Mouse (Mus musculus) 3134 (cell line): Measurements from ENCODE around the gene Inf2.

ENCODE experiments used
- DNase-seq: peaks from one replicate; pipeline ENCODE4 v3.0.0-alpha.2; 2011; ENCODE audit warnings: low spot score; ENCODE audit not compliant: insufficient read length; ENCODE audit errors: extremely low read depth

Inf2 gene

DNA sequence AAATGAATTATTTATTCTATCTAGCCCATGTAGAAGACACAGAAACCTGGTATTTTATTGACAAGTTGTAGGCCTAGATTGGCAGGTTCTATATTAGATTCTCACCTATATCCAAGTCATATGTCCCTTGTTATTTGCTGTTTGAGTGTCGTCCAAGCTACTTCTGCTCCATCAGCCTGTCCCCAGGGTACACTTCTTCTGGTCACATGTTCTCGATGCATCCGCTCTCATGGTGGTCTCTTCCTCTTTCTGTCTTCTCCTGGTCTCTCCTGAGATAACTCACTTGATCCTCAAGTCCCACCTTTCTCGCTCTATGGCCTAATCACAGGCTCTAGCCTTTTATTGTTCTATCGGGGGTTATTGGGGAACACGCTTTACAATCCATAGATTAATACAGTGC is 25.6 kb upstream of the Inf2 start:
- no peak for DNase-seq

DNA sequence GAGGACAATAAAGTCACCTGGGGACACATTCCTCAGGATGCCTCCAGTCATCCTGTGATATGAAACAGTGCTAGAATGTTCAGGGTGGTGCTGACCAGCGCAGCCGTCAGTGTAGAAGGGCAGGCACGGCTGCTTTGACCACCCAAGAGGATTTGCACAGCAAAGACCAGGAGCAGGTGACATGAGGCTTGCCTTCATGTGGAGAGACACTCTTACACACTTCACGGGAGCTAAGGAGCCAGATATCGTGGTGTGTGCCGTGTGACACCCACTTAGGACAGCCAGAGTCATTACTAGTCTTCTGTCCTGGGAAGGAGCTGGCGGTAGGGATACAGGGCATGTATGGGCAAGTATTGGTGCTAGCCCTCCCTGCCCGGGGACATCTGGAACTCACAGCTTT is 18.4 kb upstream of the Inf2 start:
- DNase-seq: no peak

DNA sequence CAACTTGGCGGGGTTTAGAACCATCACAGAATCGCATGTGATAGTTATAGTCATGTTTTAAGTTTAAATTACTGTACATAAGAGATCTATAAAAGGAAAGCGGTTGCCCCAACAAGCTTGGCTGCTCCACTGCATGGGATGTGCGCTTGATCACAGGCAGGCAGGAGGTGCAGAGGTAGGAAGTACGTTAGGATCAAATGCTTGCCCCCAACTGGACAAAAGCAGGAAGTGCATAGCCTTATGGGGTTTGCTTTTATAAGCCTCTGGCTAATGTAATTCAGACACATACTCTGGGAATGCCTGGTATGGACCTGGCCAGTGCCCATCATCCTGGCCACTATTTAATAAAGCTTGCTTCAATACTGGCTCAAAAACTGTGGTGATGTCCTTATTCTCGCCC is 17.5 kb upstream of the Inf2 start:
- DNase-seq: no peak

DNA sequence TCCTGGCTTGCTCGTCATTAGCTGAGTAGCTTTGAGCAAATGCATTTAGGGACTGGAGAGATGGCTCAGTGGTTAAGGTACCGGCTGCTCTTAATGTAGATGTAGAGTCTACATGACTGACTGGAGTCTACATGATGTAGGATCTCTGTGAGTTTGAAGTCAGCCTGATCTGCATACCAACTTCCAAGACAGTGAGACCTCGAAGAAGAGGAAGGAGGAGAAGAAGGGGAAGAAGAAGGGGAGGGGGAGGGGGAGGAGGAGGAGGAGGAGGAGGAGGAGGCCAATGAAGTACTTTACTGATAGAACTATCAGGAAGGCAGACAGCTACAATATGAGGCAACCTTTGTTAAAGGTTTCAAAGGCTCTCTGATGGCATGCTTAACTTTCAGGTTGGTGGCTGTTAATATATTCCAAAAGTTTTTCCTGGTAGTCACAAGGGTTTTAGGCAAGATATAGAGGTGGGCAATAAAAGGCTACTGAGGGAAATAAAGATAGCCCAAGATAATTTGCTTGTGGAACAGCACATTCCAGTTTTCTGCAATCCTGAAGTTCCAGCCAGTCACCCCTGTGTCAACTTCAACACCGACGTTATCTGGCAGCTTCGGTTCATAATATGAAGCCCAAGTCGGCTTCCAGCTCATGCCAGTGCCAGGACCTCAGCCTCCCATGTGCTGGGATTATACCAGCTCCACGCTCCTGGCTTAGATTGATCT is 13.2 kb upstream of the Inf2 start:
- no peak for DNase-seq

DNA sequence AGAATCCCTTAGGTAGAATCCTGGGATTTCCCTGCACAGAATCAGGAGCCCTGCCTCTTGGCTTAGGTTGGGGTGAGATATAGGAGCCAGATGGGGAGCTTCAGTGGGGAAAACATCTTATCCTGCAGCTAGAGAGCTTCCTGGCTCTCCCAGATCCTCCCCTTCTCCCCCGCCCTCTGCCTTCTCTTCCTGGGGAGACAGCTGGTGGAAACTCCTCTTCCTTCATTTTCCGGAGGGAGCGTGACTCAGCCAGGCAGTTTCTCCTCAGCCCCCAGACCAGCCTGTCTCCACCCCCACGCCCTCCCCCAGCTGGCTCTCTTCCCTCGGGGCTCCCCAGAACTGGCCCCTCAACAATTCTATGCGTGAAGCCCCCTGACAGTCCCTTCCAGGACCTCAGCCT is 12.2 kb upstream of the Inf2 start:
- DNase-seq: peak; percentile 63

DNA sequence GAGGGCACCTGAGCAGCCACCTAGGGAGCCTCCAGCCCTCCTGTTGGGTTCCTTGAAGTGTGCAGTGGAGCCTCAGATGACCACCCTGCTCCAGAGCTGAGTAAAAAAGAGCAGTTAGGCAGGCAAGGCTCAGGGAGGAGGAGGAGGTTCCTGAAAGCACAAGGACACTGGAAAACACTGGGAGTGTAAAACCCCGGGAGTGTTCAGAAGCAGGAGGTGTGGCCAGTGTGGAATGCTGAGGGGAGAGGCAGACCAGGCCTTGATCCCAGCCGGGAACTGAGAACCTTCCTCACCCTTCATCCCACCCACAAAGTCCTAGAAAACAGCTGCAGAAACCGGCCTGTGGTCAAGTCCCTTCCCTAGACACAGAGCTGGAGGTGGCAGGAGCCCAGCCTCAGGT is 11.8 kb upstream of the Inf2 start:
- DNase-seq: peak; percentile 64

DNA sequence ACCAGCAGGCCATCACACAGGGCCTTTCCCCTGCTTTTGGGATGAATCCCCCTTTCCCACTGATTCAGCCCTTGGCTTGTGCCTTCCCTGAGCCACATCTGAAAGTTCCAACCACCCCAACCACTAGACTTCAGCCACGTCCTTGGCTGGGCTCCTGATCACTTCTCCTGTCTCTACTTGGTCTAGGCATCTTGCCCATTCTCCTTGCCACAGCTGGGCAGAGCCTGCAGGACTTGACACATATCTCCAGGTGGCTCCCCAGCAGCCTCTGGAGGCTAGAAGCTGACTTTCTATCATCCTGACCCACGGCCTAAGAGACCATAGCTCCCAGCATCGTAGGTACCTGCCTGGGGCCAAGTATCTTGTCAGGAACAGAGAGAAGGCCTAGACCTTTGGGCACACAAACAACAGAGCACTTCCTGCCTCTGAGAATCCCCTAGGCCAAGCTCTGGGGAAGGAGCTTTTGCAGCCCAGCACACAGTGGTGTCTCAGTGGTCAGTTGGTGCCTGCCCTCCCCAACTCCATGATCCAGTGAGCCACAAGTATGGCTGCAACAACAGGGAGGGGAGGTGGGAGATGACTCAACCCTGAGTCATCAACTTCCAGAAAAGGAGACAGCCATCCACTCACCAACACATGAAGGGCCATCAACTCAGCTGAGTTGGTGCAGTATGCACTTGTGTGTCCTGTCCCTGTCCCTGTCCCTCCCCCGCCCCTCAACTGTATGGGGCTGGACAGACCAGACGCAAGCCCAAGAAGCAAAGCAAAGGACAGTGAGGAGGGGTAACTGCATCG is 10.1 kb upstream of the Inf2 start:
- peak; percentile 82 for DNase-seq

DNA sequence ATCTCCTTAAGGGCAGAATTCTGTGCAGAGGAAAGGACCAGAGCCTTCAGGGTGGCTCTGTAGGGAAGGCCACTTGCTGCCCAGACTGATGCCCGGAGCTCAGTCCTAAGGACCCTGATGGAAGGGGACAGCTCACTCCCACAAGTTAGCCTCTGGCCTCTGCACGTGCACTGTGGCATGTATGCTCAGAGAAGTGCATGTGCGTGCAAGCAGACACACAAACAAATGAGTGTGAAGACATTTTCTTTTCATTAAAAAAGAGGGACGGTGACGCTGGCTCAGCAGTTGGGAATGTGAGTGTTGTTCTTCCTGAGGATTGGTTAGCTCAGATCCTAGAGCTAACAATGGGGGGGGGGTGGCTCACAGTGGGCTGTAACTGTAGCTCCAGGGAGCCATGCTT is 9.2 kb upstream of the Inf2 start:
- DNase-seq: no peak

DNA sequence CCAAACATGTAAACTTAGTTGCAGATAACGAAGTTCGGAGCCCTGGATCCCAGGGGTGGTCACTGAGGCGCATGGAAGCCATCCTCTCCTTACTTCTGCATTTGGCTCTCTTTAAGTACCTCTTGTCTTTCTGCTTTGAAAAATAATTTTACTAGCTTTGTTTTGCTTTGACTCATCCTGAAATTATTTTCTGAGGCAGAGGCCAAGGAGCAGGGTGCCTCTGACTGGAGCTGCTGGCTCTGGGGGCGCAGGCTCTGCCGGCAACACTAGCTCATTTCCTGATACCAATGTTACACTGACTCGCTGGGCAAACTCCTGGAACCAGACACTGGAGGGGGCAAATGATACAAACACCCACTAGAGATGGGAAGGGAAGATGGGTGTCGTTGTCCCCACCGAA is 8.7 kb upstream of the Inf2 start:
- DNase-seq: peak; percentile 56

DNA sequence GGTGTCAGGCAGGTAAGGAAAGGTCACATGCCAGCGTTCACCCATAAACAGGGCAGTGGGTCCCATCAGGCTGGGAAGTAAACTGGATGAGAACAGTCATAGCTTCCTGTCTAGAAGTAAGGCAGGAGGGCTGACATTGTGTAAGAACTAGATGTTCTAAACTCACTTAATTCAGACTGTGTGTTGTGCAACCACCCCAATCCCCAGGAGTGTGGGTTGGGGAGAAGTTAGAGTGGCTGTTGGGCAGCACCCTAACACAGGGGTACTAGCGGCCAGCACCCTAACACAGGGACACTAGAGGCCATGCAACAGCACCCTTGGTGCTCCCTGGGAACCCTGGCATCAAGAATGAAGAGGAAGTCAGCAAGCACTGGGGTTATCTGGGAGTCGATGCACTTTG is 7.5 kb upstream of the Inf2 start:
- no peak for DNase-seq

DNA sequence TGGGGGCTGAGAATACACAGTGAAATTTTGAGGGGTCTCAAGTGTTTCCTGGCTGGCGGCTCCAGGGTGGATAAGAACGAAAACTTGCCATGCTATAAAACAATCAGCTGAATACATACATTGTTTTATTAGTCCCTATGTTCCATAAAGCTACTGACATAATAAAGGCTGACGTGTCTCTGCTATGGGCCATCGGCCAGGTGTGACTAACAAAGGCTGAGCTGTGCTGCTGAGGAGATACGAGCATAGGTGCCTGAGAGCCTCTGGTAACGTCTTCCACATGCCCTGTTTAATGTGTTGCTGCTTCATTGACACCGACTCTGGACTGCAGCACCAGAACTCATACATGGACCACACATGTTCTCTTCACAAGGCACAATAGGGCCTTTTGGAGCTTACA is 3.6 kb upstream of the Inf2 start:
- no peak for DNase-seq

DNA sequence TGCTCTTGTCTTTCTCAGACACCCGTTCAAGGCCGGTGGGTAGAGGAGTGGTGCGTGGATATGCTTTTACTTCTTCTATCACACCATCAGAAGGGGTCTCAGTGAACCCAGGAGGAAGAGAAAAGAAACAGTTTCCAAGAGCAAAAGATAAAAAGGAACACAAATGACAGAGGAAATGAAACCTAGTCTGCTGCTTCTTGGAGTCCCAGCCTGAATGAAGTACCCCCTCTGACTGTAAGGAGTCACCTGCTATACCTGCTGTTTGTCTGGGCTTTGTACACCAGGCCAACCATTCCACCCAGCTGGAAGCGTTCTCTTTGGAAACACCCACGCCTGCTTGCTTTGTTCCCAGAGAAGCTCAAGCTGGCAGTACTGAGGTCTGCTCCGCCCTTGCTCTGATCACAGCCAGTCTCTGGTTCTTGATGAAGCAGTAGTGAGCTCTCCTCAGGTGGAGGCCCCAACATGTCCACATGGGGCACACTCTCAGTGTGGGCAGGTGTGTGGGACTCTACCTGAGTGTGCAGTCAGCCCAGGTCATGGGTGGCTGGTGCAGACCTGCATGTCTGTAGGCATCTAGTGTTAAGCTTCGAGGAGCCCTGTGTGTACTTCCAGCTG is 2.6 kb upstream of the Inf2 start:
- no peak for DNase-seq

DNA sequence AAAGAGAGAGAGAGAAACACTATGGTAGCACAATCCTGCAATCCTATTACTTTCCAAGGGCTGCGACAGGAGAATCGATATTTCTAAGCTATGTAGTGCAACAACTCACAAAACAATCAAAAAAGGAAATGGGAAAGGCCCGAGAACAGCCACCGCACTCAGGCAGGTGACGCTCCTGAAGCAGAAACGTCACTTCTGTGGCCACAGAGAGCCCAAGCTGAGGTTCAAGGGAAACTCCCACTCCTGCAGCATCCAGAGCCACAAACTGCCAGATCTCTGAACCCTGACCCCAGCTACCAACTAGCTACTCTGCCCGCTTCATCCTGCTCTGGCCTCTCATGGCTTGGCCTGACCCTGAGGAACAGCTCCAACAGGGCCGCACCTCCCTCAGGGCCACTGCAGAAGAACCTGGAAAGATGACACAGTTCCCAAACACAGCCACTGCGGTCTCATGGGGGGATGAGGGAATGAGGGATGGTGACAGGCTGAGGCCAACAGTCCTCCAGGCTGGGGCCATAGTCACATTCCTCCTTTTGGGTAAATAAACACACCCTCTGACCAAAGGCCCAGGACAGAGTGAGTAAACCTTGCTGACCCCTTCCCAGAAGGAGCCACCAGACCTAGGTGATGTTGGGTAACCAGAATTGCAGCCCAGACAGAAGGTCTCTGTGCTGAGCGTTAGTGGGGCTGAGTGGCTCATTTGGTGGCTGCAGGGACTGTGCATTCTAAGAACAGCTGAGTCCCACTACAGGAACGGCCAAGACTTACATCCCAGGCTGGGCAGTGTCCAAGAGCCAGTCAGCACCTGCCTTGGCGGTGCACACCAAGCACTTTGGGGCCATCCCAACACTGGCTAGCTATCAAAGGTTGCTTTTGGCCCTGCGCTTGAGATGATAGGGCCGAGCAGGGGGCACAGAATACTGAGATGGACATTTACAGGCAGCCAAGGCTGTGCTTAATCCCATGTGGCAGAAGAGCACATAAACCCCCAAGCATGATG is 1.2 kb upstream of the Inf2 start:
- DNase-seq: peak; percentile 73

DNA sequence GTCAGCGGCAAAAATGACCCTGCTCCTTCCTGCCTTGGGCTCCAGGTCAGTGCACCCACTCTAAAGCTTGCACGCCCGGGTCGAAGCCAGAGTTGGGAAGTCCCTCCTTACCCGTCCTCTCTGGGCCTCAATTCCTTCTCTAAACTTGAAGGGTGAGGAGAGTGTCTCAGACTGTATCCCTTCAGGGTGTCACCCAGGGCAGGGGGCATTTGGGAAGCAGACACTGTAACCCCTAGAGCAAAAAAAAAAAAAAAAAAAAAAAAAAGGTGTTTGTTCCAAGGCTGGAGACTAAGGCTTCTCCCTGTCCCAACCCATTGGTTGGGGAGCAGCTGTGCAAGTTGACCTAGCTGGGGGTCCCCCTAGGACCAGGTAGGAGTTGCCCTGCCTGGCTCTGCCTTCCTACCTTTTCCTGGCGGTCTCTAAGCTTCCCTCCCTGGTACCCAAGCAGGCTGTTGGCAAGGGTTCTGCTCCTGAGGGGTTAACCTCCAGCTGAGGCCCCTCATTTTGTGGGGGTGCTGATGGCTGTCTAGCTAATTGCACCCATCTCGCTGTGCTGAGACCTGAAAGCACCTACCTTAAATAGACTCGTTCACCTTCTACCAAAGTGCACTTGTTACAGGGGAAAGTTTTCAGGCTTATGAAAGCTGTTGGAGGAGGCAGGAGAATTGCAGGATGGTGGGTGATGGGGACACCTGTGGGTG is 1.1 kb downstream of the Inf2 start:
- DNase-seq: no peak

DNA sequence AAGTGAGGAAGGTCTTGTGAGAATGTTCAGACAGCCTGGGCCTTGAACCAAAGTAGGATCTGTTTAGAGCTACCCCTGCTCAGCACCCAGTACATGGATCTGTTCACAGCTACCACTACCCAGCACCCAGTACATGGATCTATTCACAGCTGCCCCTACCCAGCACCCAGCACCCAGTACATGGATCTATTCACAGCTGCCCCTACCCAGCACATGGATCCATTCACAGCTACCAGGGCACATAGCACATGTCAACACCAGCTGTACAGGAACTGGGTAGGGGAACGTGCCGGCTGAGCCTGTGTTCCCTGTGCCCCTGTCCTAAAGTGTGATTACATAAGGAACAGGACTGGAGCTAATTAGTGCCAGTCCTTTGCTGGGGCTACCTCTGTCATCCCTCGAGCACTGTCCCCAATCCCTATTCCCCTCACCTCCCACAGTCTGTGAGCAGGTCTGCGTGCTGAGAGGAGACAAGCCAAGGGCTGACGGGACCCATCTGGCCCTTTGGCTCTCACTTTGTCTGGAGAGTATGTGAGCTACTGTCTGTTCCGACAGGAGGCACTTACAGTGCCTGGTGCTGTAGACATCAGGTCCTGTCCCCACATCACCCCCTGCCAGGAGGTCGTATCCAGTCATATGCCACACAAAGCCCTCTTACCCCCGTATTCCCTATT is 2.1 kb downstream of the Inf2 start:
- no peak for DNase-seq

DNA sequence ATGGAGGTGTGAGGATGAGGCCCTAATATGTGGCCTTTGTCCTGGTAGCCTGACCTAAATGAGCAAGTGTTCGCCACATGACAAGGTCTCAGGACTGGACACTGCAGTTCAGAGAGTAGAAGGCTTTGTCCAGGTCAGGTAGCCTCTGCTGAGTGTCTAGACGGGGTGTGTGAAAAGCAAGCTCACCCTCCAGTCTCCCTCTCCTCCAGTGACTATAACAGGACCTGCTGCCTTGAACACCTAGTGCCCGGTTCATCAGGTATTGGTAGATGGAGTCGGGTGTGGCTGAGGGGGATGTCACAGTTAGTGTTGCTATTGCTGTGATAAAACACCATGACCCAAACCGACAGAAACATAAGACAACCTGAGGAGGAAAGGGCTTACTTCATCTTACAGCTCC is 2.7 kb downstream of the Inf2 start:
- DNase-seq: no peak

DNA sequence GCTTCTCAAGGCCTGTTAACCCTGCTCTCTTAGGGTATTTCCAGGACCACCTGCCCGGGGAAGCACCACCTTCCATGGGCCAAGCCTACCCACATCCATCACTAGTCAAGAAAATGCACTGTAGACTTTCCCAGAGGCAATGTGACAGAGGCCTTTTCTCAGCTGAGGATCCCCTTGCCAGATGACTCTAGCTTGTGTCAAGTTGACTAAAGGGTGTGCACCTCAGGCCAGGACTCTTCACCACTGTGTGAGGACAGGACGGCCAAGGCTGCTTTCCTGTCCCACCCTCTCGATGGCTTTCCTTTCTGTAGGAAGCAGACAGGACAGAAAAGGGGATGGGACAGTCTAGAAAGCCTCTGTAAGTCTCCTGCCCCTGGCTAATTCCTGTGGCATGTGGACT is 3.1 kb downstream of the Inf2 start:
- no peak for DNase-seq

DNA sequence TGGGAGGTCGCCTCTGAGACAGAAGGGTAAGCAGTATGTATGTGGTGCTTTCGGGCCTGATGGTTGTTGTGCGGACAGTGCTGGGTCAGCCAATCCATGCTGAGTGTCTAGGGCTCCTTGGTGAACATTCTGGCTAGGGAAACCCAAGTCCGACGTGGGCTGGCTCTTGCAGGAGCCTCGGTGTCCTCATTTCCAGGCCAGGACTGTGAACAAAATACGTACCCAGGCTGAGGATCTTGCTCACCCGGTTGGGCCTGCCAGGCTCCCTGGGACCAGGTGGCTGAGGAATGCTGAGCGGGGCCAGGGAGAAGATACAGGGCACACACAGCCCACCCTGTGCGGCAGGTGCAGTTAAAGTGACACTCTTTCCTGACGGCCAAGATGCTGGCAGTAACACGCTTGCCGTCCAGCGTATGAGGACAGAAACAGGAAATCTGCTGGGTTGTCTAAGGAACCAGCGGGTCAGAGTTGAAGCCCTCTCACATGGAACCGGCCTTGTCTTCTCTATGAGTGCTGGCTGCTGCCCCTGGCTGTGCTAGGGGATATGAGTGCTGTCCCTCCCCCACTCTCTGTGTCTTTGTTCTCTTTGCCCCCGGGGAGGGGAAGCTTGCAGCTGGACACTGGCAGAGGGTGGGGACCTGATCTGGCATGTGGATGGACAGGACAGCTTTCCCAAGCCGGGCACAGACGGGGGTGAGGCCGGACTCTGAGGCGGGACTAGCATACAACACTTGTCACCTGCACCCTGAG is 4.6 kb downstream of the Inf2 start:
- DNase-seq: no peak
